Mouse (Mus musculus) ES-E14 (cell line): ENCODE results near the gene Iqcd. TPM values are rescaled to one million over a fixed set of nuclear protein-coding genes. Genes with fewer than 3 reads are reported as not detected.

Experiments used
- DNase-seq: peaks from one replicate; pipeline ENCODE4 v3.0.0-alpha.2; 2013; ENCODE audit warnings: low read depth, low spot score
- H3K27ac ChIP-seq: 2 replicates; pipeline ENCODE4 v1.5.1; 2012; ENCODE audit warnings: low read depth, mild to moderate bottlenecking, low read length, moderate library complexity, mixed read lengths; ENCODE audit not compliant: poor library complexity, insufficient read depth, severe bottlenecking
- H3K36me3 ChIP-seq: 2 replicates; pipeline ENCODE4 v1.6.1; 2012; ENCODE audit warnings: mild to moderate bottlenecking, low read length, moderate library complexity, mixed read lengths; ENCODE audit not compliant: control insufficient read depth, poor library complexity, insufficient read depth, severe bottlenecking
- H3K4me1 ChIP-seq, 2 experiments: fragments of 150-350 bp in 1 of 2; sonication (generic) in 1 of 2; 2 replicates each; pipeline ENCODE4 v1.6.1; 2012; ENCODE audit warnings: low read length in 2 of 2, mild to moderate bottlenecking in 1 of 2, mixed read lengths in 1 of 2; ENCODE audit not compliant: control insufficient read depth in 2 of 2, insufficient read depth in 2 of 2, poor library complexity in 1 of 2
- H3K4me3 ChIP-seq, 2 experiments: fragments of 150-350 bp in 1 of 2; sonication (generic) in 1 of 2; 2 replicates each; pipeline ENCODE4 v1.5.1; 2012; ENCODE audit warnings: low read length in 2 of 2, low read depth in 1 of 2, mild to moderate bottlenecking in 1 of 2, mixed read lengths in 1 of 2; ENCODE audit not compliant: insufficient read depth in 1 of 2, poor library complexity in 1 of 2, severe bottlenecking in 1 of 2
- H3K9ac ChIP-seq: 2 replicates; pipeline ENCODE4 v1.6.1; 2012; ENCODE audit warnings: low read depth, mild to moderate bottlenecking, low read length, mixed read lengths; ENCODE audit not compliant: poor library complexity, insufficient read depth, severe bottlenecking
- H3K9me3 ChIP-seq: fragments of 150-350 bp; sonication (generic); 2 replicates; pipeline ENCODE4 v1.6.1; 2012; ENCODE audit warnings: low read depth, mild to moderate bottlenecking, low read length; ENCODE audit not compliant: control insufficient read depth, insufficient read depth
- CHD2 ChIP-seq: IDR thresholded peaks from 2 replicates; pipeline ENCODE4 v1.6.1; 2014; ENCODE audit warnings: mild to moderate bottlenecking, low read depth, low read length, inconsistent platforms
- HCFC1 ChIP-seq: IDR thresholded peaks from 2 replicates; pipeline ENCODE4 v1.6.1; 2012; ENCODE audit warnings: low read length, inconsistent platforms, borderline replicate concordance; ENCODE audit not compliant: insufficient read depth
- MAFK ChIP-seq: IDR thresholded peaks from 2 replicates; pipeline ENCODE4 v1.6.1; 2014; ENCODE audit warnings: mild to moderate bottlenecking, low read depth, low read length, inconsistent platforms; ENCODE audit not compliant: insufficient read depth
- ZC3H11A ChIP-seq: IDR thresholded peaks from 2 replicates; pipeline ENCODE4 v1.6.1; 2012; ENCODE audit warnings: low read depth, mild to moderate bottlenecking, inconsistent platforms, low read length, borderline replicate concordance
- ZNF384 ChIP-seq: IDR thresholded peaks from 2 replicates; pipeline ENCODE4 v1.6.1; 2012; ENCODE audit warnings: low read depth, low read length, inconsistent platforms
- in situ Hi-C, 2 experiments: fragments of 600-800 bp; cut with MboI; formaldehyde crosslinking; loops; one replicate each; pipeline ENCODE4 v1.15.1; 2025; ENCODE audit warnings: low sequenced_read_pairs in 2 of 2, inconsistent platforms in 1 of 2; ENCODE audit not compliant: unreplicated experiment in 2 of 2
- total RNA-seq: library from RNA; depleted of rRNA; stranded (reverse); fragments of 300-350 nt; gene quantifications from 2 replicates; pipeline ENCODE4 v1.2.3, GENCODE M21; 2012

The Iqcd gene
- total RNA-seq, 1 experiment, result not detected

DNA sequence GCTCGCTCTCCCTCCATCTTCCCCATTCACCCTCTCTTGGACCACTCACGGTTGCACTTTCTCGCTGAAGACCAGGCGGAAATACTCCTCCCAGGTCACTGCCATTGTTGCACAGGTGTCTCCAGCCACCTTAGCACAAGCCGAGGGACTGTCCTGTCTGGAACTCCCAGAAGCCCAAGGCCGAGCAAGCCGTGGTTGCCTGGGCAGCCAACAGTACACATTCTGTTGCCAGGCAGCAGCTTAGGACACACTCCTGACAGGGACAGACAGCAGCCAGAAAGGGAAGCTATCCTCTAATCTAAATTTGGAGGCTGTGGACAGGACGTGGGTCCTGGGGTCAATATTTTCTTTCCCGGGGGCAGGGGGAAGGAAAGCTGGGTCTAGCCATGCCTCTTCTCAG, 45.3 kb downstream of the Iqcd start, which contains the start of gene Cfap73:
Gene Cfap73 (minus strand): TSS at position 105 of the 400 bp plus-strand sequence.
- DNase-seq, result no peak
- Histone ChIP-seq H3K36me3 (no peaks in the 10 kb centered on the region), H3K9ac (no peak within 1 kb of the TSS), H3K4me3 (no peak within 1 kb of the TSS), H3K9me3 (no peaks in the 10 kb centered on the region), H3K27ac (no peak within 1 kb of the TSS), H3K4me1 (no peaks in the 10 kb centered on the region; a peak in 1 of 4 replicates)
- TF ChIP-seq ZC3H11A, result no peak
- no peak for TF ChIP-seq MAFK
- no peak for TF ChIP-seq CHD2
- TF ChIP-seq ZNF384, result no peak
- TF ChIP-seq HCFC1, result no peak
- in situ Hi-C loops, result loop anchor here in 1 of 2 experiments (10.0 kb wide), 1 partner anchor 101 kb away; no protein-coding TSS in a partner anchor

GRCm38 (mm10) chr5:120634860-120635259, 46.0 kb downstream of the Iqcd start:
- in situ Hi-C loops, result loop anchor here in 1 of 2 experiments (10.0 kb wide), 1 partner anchor 100 kb away; no protein-coding TSS in a partner anchor
- Histone ChIP-seq H3K9ac (no peak overlapping the region), H3K36me3 (no peaks in the 10 kb centered on the region), H3K4me1 (no peaks in the 10 kb centered on the region; a peak in 1 of 4 replicates), H3K9me3 (no peaks in the 10 kb centered on the region), H3K4me3 (no peak overlapping the region), H3K27ac (no peak overlapping the region)
- no peak for DNase-seq
- no peak for TF ChIP-seq CHD2
- no peak for TF ChIP-seq HCFC1

DNA sequence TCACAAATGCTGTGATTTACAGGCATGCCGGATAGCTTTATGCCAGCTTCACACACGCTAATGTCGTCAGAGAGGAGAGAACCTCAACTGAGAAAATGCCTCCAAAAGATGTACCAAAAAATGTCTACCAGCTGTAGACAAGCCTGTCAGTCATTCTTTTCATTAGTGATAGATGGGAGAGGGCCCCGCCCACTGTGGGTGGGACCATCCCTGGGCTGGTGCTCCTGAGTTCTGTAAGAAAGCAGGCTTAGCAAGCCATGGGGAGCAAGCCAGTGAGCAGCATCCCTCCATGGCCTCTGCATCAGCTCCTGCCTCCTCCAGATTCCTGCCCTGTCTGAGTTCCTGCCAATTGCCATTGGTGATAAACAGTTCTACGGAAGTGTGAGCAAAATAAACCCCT, 46.8 kb downstream of the Iqcd start:
- Histone ChIP-seq H3K4me3 (no peak overlapping the region), H3K36me3 (no peaks in the 10 kb centered on the region), H3K27ac (no peak overlapping the region), H3K9ac (no peak overlapping the region), H3K9me3 (no peaks in the 10 kb centered on the region), H3K4me1 (no peaks in the 10 kb centered on the region; a peak in 1 of 4 replicates)
- DNase-seq, result no peak
- in situ Hi-C loops, result loop anchor here in 1 of 2 experiments (10.0 kb wide), 1 partner anchor 99 kb away; no protein-coding TSS in a partner anchor
- TF ChIP-seq HCFC1, result no peak
- TF ChIP-seq MAFK, result no peak
- TF ChIP-seq CHD2, result no peak
- TF ChIP-seq ZC3H11A, result no peak
- TF ChIP-seq ZNF384, result no peak

GRCm38 (mm10) chr5:120640094-120640493, 51.3 kb downstream of the Iqcd start:
- Histone ChIP-seq H3K9me3 (no peaks in the 10 kb centered on the region), H3K27ac (no peak overlapping the region), H3K4me3 (no peak overlapping the region), H3K4me1 (no peaks in the 10 kb centered on the region), H3K9ac (no peak overlapping the region), H3K36me3 (no peaks in the 10 kb centered on the region)
- DNase-seq, result no peak
- TF ChIP-seq HCFC1, result no peak
- no peak for TF ChIP-seq ZC3H11A
- no peak for TF ChIP-seq CHD2
- TF ChIP-seq ZNF384, result no peak
- TF ChIP-seq MAFK, result no peak
- in situ Hi-C loops, result no loop called here
